Mouse (Mus musculus) cerebellum, postnatal 10 days (tissue): ENCODE measurements at regions not wholly inside any gene's neighbourhood (a gene's known extent, or its start where the extent isn't known, plus 50 kb on each side); places are given as distances from the start of the nearest gene placed in this dataset.

Experiments used
- DNase-seq, 2 experiments: peaks; one replicate each; pipeline ENCODE4 v3.0.0; 2021; ENCODE audit warnings: mixed read lengths in 2 of 2

- no peak for DNase-seq
These were observed 107.8 kb upstream of the Prdm1 start for GRCm38 (mm10) chr10:44636061-44636460.

DNA sequence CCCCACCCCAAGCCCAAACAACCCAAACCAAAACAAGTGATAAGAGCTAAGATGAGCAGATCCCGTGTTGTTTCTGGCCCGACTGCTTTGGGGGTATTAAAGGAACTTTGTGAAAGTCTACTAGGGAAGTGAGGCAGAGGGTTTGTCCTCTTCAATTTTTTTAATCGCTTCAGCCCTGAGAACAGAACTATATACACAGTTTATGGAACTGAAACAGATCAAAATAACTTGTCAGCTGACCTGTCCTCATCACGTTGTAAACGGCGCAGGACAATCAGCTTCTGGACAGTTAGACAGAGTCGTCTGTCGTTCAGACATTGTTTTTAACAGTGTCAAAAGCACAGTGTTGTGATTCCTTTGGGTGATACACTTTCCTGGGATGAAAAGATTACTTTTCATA, 103.3 kb upstream of the Prdm1 start:
- no peak for DNase-seq

- DNase-seq: no peak
These were observed 102.2 kb upstream of the Prdm1 start for GRCm38 (mm10) chr10:44630485-44630884.

DNA sequence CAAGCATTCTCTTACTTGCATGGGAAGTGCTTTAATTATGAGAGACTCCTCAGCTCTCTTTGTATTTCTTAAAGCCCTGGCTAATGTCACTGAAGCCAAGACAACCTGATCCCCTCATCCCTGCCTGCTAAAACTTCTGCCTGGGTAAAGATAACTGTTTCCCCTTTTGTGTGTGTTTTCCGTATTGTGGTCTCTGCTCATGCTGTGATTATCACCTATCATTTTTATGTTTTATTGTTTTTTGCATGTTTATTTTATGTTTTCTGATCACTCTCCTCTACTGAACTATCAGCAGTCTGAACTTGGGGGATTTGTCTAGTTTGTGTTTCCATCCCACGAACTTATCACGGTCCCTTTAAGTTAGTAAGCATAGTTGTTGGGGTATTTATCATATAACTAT, 100.1 kb upstream of the Prdm1 start:
- DNase-seq: no peak

DNA sequence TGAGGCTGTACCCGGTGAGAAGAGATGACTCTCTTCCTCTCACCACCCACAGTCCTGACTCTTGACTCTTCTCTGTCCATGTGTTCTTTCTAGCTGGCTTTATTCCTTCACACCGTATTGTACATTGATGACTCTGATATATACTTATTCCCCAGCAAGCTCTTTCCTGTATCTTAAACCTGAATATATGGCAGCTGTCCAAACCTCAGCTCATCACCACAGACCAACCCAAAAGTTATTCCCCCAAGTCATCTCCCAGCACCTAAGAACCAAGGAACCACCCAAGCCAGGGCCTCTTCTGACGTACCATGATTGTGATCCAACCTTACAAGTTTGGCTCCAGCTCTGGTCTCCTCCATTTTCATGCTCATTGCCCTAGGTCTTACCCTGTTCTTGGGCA, 99.1 kb upstream of the Prdm1 start:
- DNase-seq: no peak

- no peak for DNase-seq
These were observed 97.2 kb upstream of the Prdm1 start for GRCm38 (mm10) chr10:44625521-44625920.

DNA sequence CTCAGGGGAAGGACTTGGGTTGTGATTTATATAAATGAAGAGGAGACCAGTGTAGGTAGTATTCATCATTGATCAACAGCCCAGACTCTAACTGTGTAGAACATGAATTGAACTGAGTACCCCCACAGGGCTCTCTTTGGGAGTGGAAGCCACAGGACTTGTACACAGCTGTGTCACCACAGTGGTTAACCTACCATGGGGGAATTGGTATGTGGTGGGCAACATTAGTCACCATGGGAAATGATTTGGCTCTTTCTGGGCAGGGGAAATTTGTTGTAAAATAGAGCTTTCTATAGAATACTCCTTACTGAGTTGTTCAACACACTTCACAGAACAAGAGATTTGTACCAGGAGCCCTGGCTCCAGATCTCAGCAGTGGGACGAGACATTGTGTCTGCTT, 87.3 kb upstream of the Prdm1 start:
- no peak for DNase-seq

DNA sequence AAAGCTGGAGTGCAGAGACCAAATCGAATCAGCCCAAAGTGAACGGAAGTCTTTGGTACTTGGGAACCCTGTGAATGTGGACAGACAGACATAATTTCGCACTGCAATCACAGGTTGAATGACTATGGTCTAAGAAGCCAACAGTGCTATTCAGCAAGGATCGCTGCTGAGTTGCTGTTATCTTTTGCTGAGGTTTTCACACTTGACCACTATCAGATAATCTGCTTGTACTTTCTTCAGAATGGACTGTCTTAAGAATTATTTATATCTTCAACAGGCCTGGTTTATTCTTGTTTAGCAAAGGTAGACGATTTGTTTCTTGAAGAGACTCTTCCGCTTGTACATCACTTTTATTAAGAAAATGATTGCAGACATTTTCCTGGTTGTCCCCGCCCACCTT, 84.3 kb upstream of the Prdm1 start:
- no peak for DNase-seq

- DNase-seq: no peak
These were observed 83.1 kb upstream of the Prdm1 start for GRCm38 (mm10) chr10:44611399-44611798.

GRCm38 (mm10) chr10:44609187-44609586, 80.9 kb upstream of the Prdm1 start:
- no peak for DNase-seq

GRCm38 (mm10) chr10:44607334-44607851, 79.1 kb upstream of the Prdm1 start:
- no peak for DNase-seq

DNA sequence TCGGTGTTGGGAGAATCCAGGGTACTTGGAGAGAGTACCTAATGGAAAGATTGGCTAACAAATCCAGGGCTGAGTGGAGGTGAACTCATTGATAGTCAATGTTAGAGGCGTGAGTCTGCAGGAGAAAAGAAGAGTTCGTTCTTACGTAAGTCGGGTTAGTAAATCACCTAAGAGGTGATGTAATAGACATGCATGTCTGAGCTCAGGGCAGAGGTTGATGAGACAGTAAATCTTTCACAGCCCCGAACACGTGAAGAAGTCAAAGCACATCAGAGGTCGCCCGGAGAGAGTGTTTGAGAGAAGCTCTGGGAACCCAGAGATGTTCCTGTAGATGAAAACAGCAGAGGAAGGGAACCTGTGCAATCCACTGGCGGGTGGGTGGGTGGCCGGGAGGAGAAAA, 76.2 kb upstream of the Prdm1 start:
- no peak for DNase-seq

- DNase-seq: no peak
These were observed 75.2 kb upstream of the Prdm1 start for GRCm38 (mm10) chr10:44603461-44603860.

DNA sequence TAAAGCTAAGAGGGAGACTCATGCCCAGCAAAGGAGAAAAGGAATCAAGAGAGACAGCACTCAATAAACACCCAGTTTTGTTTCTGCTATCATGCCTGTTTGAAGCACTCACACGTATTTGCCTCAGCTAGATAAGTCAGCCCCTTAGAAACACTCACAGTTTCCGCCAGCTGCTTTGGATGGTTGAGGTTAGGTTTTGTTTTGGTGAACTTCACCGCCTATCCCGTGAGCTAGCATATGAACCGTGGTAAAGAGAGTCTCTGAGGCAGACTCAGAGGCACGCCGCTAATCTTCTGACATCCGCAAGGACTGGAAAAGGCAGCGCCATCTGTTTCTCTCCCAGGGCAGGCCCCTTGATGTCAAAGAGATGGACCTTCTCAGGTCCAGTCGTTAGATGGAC, 73.2 kb upstream of the Prdm1 start:
- no peak for DNase-seq

- DNase-seq: peak; percentile 69 to 71
These were observed 71.6 kb upstream of the Prdm1 start for GRCm38 (mm10) chr10:44599964-44600334.

GRCm38 (mm10) chr10:44599331-44599963, 71.1 kb upstream of the Prdm1 start:
- DNase-seq: peak; percentile 21 to 26

DNA sequence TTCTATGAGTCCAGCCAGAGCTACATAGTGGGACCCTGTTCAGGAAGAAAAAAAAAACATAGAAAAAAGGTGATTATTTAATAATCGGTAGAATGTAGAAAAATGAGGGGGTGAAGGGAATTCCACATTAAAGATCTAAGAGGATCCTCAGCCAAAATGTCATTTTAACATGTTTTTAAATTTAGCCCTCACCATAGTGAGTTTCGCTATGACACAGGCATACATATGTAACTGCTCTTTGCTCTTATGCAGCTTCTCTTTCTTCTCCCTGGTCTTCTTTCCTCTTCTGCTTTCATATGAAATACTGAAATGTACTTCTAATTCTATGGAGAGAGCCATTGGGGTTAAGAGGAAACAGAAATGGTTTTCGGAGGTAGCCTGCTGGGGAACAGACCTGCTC, 70.3 kb upstream of the Prdm1 start:
- DNase-seq: no peak

- DNase-seq: no peak
These were observed 67.6 kb upstream of the Prdm1 start for GRCm38 (mm10) chr10:44595932-44596331.

DNA sequence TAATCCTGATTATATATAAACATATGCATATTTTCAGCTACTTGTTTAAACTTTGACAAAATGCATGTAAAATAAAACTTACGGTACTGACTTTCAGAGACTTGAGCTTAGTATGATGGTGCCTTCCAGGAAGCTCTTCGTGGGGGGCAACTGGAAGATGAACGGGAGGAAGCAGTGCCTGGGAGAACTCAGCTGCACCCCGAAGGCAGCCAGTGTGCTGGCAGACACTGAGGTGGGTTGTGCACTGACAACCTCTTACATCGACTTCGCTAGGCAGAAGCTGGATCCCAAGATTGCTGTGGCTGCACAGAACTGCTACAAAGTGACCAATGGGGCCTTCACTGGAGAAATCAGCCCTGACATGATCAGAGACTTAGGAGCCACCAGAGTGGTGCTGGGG, 61.5 kb upstream of the Prdm1 start:
- DNase-seq: peak in 1 of 2 experiments; percentile 10

DNA sequence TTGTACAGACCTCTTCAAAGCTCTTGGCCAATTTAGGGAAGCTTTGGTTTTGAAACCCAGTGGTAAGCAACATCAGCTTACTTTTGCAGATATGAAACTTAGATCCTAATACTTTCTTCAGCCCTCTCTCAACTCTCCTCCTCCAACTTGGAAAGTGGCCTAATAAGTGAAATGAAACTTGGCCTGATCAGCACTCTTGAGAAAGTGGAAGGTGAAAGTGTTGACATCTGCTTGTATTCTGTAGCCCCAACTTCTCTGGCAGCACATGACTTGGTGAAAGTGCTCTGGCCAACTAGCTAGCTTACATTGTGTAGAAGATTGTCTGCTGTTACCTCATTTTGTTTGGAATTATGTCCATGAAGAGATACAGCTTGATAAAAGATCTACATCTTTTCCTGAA, 61.1 kb upstream of the Prdm1 start:
- no peak for DNase-seq

GRCm38 (mm10) chr10:44582736-44583135, 54.4 kb upstream of the Prdm1 start:
- no peak for DNase-seq
